Comparison of ENCODE assay signal across 8 mouse cellular contexts in genomic region chr10:78169281-78170042, GRCm38 (mm10). TPM values are rescaled to one million over a fixed set of nuclear protein-coding genes. Genes with fewer than 3 reads are reported as not detected.
DNase-seq lines count a peak whose midpoint lies in the region; ATAC-seq and TF ChIP-seq lines count a peak whose summit lies in the region.

Gene D10Jhu81e, minus strand, starts transcription at chr10:78169782.

- peak within 1 kb of the TSS; percentile 84 for H3K4me2 ChIP-seq in forebrain, embryonic 15.5 days (replicated peaks)

- H3K27ac ChIP-seq in ES-E14 (ENCODE audit: insufficient read depth, low read depth, low read length, poor library complexity, severe bottlenecking): no peak within 1 kb of the TSS; the same call in 1 of the 2 replicates
- H3K27ac ChIP-seq in forebrain, embryonic 15.5 days (replicated peaks): peak within 1 kb of the TSS; percentile 77

- peaks cover 0 to 5% of the 10 kb centered on the region in 2 experiments; a peak in 1 of 4 replicates for H3K4me1 ChIP-seq in ES-E14 (ENCODE audit: control insufficient read depth in 2 of 2, insufficient read depth in 2 of 2, low read length in 2 of 2, poor library complexity in 1 of 2)
- peaks cover 26% of the 10 kb centered on the region for H3K4me1 ChIP-seq in forebrain, embryonic 15.5 days
- H3K4me1 ChIP-seq in lung, adult 2 months (ENCODE audit: control insufficient read depth, insufficient read depth, low read length): peaks cover 3% of the 10 kb centered on the region; the same call in 1 of the 2 replicates

- in situ Hi-C loops in ES-E14 (cut with MboI; ENCODE audit: low sequenced_read_pairs in 2 of 2, unreplicated experiment in 2 of 2): loop anchor here in 1 of 2 experiments (10.0 kb wide), 1 partner anchor 145 kb away; no protein-coding TSS in a partner anchor

- peaks cover 46% of the 10 kb centered on the region for H3K36me3 ChIP-seq in ES-E14 (ENCODE audit: control insufficient read depth, insufficient read depth, low read length, poor library complexity, severe bottlenecking)
- peaks cover 37% of the 10 kb centered on the region for H3K36me3 ChIP-seq in forebrain, embryonic 15.5 days

- peak; percentile 98 for DNase-seq in ES-E14 (ENCODE audit: low read depth, low spot score)
- peak; percentile 100 for DNase-seq in cerebellum, adult 11-12 months
- DNase-seq in heart, postnatal 25 days (ENCODE audit: low spot score): peak; percentile 97
- peak; percentile 98 to 99 for DNase-seq in layer of hippocampus, adult 18-20 months (ENCODE audit: low spot score in 2 of 2)
- peak; percentile 99 for DNase-seq in lung, adult 2 months
- DNase-seq in thymus, adult 18-20 months: peak; percentile 99 to 100

- intact Hi-C loops in heart, postnatal 25 days (cut with DNase I): loop anchor here (10.0 kb wide), 1 partner anchor 545 kb away; the partner anchor contains the start of gene Ube2g2

- H3K4me3 ChIP-seq in ES-E14 (ENCODE audit: insufficient read depth in 1 of 2, low read depth in 1 of 2, low read length in 2 of 2, poor library complexity in 1 of 2, severe bottlenecking in 1 of 2): peak within 1 kb of the TSS; percentile 80 to 86
- H3K4me3 ChIP-seq in forebrain, embryonic 15.5 days: peak within 1 kb of the TSS; percentile 78
- peak within 1 kb of the TSS; percentile 74 for H3K4me3 ChIP-seq in lung, adult 2 months (replicated peaks; ENCODE audit: extremely low read depth, low read depth, low read length)

- H3K9ac ChIP-seq in ES-E14 (ENCODE audit: insufficient read depth, low read depth, low read length, poor library complexity, severe bottlenecking): peak within 1 kb of the TSS; percentile 75
- H3K9ac ChIP-seq in forebrain, embryonic 15.5 days (replicated peaks): peak within 1 kb of the TSS; percentile 89

- H3K9me3 ChIP-seq in ES-E14 (ENCODE audit: control insufficient read depth, insufficient read depth, low read depth, low read length): no peaks in the 10 kb centered on the region
- no peaks in the 10 kb centered on the region for H3K9me3 ChIP-seq in forebrain, embryonic 15.5 days

- ATAC-seq in forebrain, embryonic 15.5 days (replicated peaks): peak; percentile 96
- peak; percentile 89 for ATAC-seq in neutrophil, adult 5-6 weeks (ENCODE audit: extremely low read depth, insufficient number of reproducible peaks, low FRiP score, poor library complexity, severe bottlenecking)

- TF ChIP-seq CTCF in lung, adult 2 months (IDR thresholded peaks at IDR 0.05; ENCODE audit: insufficient read depth, low read length): no peak

- H3K27me3 ChIP-seq in forebrain, embryonic 15.5 days: no peaks in the 10 kb centered on the region

- TF ChIP-seq POLR2A in lung, adult 2 months (IDR thresholded peaks at IDR 0.05; ENCODE audit: borderline replicate concordance, extremely low read depth, low read depth, low read length): peak; percentile 86; the same call in 1 of the 2 replicates

- WGBS in forebrain, embryonic 15.5 days: 2% methylated on average over 50 of the region's 50 CpGs
- 1% methylated on average over 50 of the region's 50 CpGs for WGBS in lung, adult 2 months

TF ChIP-seq in ES-E14, 5 proteins besides CTCF, POLR2A, EP300 and RAD21:
- TF ChIP-seq HCFC1 (IDR thresholded peaks at IDR 0.05; ENCODE audit: borderline replicate concordance, insufficient read depth, low read length) (0 out of 2 replicates have a peak, but pooled peaks have one; percentile 41), MAFK (IDR thresholded peaks at IDR 0.05; ENCODE audit: insufficient read depth, low read depth, low read length) (no peak)

RNA-seq across cellular contexts. Expression of gene D10Jhu81e, which starts in this region (rescaled TPM):
- total RNA-seq in ES-E14 (2012; rRNA removed): 31.6 and 40.2 TPM in 2 replicates
- polyA plus RNA-seq in forebrain, embryonic 15.5 days (2015; fragmentation: Nextera tagmentation; extraction: Ambion mirVana): 23.6 and 26.8 TPM in 2 replicates
- total RNA-seq in heart, postnatal 25 days (2021): 100 to 1,000 TPM; 500 to 510 TPM
- 100 to 1,000 TPM; 129 to 132 TPM for total RNA-seq in layer of hippocampus, adult 18-20 months (2021)
- 105 and 113 TPM in 2 replicates for polyA plus RNA-seq in lung, adult 2 months (2012; rRNA removed)
- 33.5 and 38.6 TPM in 2 replicates for total RNA-seq in neutrophil, adult 5-6 weeks (2017)
